11 mouse cellular contexts compared by ENCODE assay signal in the genomic region with DNA sequence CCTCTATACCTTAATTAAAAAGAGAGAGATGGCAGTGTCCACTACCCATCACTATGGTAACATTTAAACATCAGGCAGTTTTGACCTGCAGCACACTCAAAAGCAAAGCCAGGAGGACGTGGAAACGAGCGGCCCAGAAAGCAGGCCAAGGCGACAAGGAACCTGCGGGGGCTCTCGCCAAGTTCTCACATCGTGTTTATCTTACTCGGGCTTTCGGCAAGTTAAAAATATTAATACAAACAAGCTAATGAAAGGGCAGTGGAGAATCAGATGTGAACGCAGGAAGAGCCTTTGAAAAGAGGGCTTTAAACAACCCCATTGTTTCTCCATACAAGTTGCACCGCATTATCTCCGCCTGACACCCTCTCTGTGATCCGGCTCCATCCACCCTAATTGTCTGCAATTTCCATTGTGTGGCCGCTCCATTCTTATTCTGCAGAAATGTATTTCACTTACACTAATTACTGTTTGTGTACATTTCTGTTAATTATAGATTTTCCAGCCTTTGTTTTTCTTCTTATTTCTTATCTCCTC.
DNase-seq lines count a peak whose midpoint lies in the region; ATAC-seq lines count a peak whose summit lies in the region.
"Had no signal": no experiment of that assay in that cellular context is flagged by ENCODE, and none has a peak within 500 bp of the region (broad histone marks: within the 10 kb centered on the region; RNA-seq: fewer than 3 reads in every experiment).

No protein-coding gene starts in this region.

- no peaks in the 10 kb centered on the region for H3K4me1 ChIP-seq in embryonic facial prominence, embryonic 11.5 days (ENCODE audit: control insufficient read depth, insufficient read depth, low read length)
- H3K4me1 ChIP-seq in embryonic facial prominence, embryonic 10.5 days = peaks cover 13% of the 10 kb centered on the region
- H3K4me1 ChIP-seq in hindbrain, embryonic 11.5 days (replicated peaks; ENCODE audit: control insufficient read depth, insufficient read depth, low read length) = peaks cover 2% of the 10 kb centered on the region; the same call in 1 of the 2 replicates
- H3K4me1 ChIP-seq in midbrain, embryonic 12.5 days = peaks cover 18% of the 10 kb centered on the region
- H3K4me1 ChIP-seq: limb, embryonic 12.5 days had no signal

- H3K36me3 ChIP-seq in embryonic facial prominence, embryonic 11.5 days (replicated peaks; ENCODE audit: control insufficient read depth, insufficient read depth, low read depth, low read length) = no peaks in the 10 kb centered on the region
- H3K36me3 ChIP-seq in embryonic facial prominence, embryonic 10.5 days (replicated peaks) = no peaks in the 10 kb centered on the region
- no peaks in the 10 kb centered on the region for H3K36me3 ChIP-seq in hindbrain, embryonic 11.5 days (ENCODE audit: control insufficient read depth, insufficient read depth, low read length)
- no peaks in the 10 kb centered on the region for H3K36me3 ChIP-seq in midbrain, embryonic 12.5 days
- H3K36me3 ChIP-seq: limb, embryonic 12.5 days had no signal

- H3K27ac ChIP-seq in embryonic facial prominence, embryonic 11.5 days (replicated peaks; ENCODE audit: low read depth, low read length) = no peak overlapping the region
- no peak overlapping the region; the same call in 1 of the 2 replicates for H3K27ac ChIP-seq in embryonic facial prominence, embryonic 10.5 days (replicated peaks)
- H3K27ac ChIP-seq in hindbrain, embryonic 11.5 days (ENCODE audit: low read depth, low read length) = no peak overlapping the region
- no peak overlapping the region for H3K27ac ChIP-seq in midbrain, embryonic 12.5 days (replicated peaks)
- H3K27ac ChIP-seq: layer of hippocampus, adult 2 months; limb, embryonic 12.5 days; macrophage had no signal

- H3K27me3 ChIP-seq in embryonic facial prominence, embryonic 11.5 days (ENCODE audit: control insufficient read depth, insufficient read depth, low read length) = no peaks in the 10 kb centered on the region
- no peaks in the 10 kb centered on the region for H3K27me3 ChIP-seq in embryonic facial prominence, embryonic 10.5 days (replicated peaks; ENCODE audit: low read depth, poor library complexity, severe bottlenecking)
- peaks cover 2% of the 10 kb centered on the region; the same call in 1 of the 2 replicates for H3K27me3 ChIP-seq in hindbrain, embryonic 11.5 days (ENCODE audit: control insufficient read depth, insufficient read depth, low read length)
- peaks cover 5% of the 10 kb centered on the region; the same call in 1 of the 2 replicates for H3K27me3 ChIP-seq in midbrain, embryonic 12.5 days
- H3K27me3 ChIP-seq: limb, embryonic 12.5 days had no signal

- H3K4me2 ChIP-seq in embryonic facial prominence, embryonic 11.5 days (ENCODE audit: low read depth, low read length) = no peak overlapping the region
- H3K4me2 ChIP-seq in hindbrain, embryonic 11.5 days (replicated peaks; ENCODE audit: low read depth, low read length) = peak overlapping the region; percentile 4; the same call in 1 of the 2 replicates
- peak overlapping the region; percentile 21 for H3K4me2 ChIP-seq in midbrain, embryonic 12.5 days (replicated peaks)
- H3K4me2 ChIP-seq: limb, embryonic 12.5 days had no signal

- no peaks in the 10 kb centered on the region for H3K9me3 ChIP-seq in embryonic facial prominence, embryonic 11.5 days (replicated peaks; ENCODE audit: control insufficient read depth, low read length)
- H3K9me3 ChIP-seq in embryonic facial prominence, embryonic 10.5 days = peaks cover 5% of the 10 kb centered on the region
- H3K9me3 ChIP-seq in hindbrain, embryonic 11.5 days (ENCODE audit: control insufficient read depth, low read length) = peaks cover 3% of the 10 kb centered on the region; the same call in 1 of the 2 replicates
- H3K9me3 ChIP-seq in midbrain, embryonic 12.5 days = peaks cover 8% of the 10 kb centered on the region; the same call in 1 of the 2 replicates

- no peak overlapping the region for H3K4me3 ChIP-seq in embryonic facial prominence, embryonic 11.5 days (ENCODE audit: low read depth, low read length)
- H3K4me3 ChIP-seq in embryonic facial prominence, embryonic 10.5 days = no peak overlapping the region
- no peak overlapping the region for H3K4me3 ChIP-seq in hindbrain, embryonic 11.5 days (ENCODE audit: low read depth, low read length)
- H3K4me3 ChIP-seq in midbrain, embryonic 12.5 days = no peak overlapping the region
- H3K4me3 ChIP-seq: layer of hippocampus, adult 2 months; limb, embryonic 12.5 days had no signal

- WGBS in embryonic facial prominence, embryonic 11.5 days = 41% methylated on average over 14 of the region's 14 CpGs
- 42% methylated on average over 14 of the region's 14 CpGs for WGBS in embryonic facial prominence, embryonic 10.5 days
- 18% methylated on average over 14 of the region's 14 CpGs for WGBS in hindbrain, embryonic 11.5 days
- WGBS in midbrain, embryonic 12.5 days = 6% methylated on average over 14 of the region's 14 CpGs

- no peak for ATAC-seq in embryonic facial prominence, embryonic 11.5 days (replicated peaks; ENCODE audit: insufficient number of reproducible peaks, low FRiP score, low TSS enrichment, low read depth)
- no peak for ATAC-seq in hindbrain, embryonic 11.5 days (ENCODE audit: low FRiP score)
- 0 out of 2 replicates have a peak, but pooled peaks have one; percentile 68 for ATAC-seq in midbrain, embryonic 12.5 days (ENCODE audit: low FRiP score, low read depth)
- ATAC-seq in megakaryocyte, adult 5-6 weeks (ENCODE audit: poor library complexity, severe bottlenecking) = no peak
- no peak for ATAC-seq in activated CD4-positive, CD25-positive, alpha-beta regulatory T cell, adult 4 months

- H3K9ac ChIP-seq in embryonic facial prominence, embryonic 11.5 days (replicated peaks; ENCODE audit: low read length) = no peak overlapping the region
- no peak overlapping the region for H3K9ac ChIP-seq in hindbrain, embryonic 11.5 days (ENCODE audit: low read depth, low read length)
- no peak overlapping the region for H3K9ac ChIP-seq in midbrain, embryonic 12.5 days (replicated peaks)
- H3K9ac ChIP-seq: limb, embryonic 12.5 days had no signal

- DNase-seq in embryonic facial prominence, embryonic 11.5 days (ENCODE audit: low spot score) = peak; percentile 9
- DNase-seq in embryonic facial prominence, embryonic 10.5 days (ENCODE audit: low spot score) = no peak
- DNase-seq in embryo, embryonic 10.5 days (ENCODE audit: low spot score) = peak; percentile 43
- peak; percentile 39 for DNase-seq in hindbrain, embryonic 11.5 days (ENCODE audit: low spot score)
- no peak for DNase-seq in kidney, postnatal 14 days

Comparison
In these comparisons a context has a peak if more than half of its experiments do, and no peak if none do; other contexts are left out.
1. DNase-seq: peak in embryonic facial prominence, embryonic 11.5 days (single experiment), embryo, embryonic 10.5 days (single experiment) and hindbrain, embryonic 11.5 days (single experiment); none in embryonic facial prominence, embryonic 10.5 days (single experiment) and kidney, postnatal 14 days (single experiment).